Mouse (Mus musculus): ENCODE data around the gene Adarb2.

DNA sequence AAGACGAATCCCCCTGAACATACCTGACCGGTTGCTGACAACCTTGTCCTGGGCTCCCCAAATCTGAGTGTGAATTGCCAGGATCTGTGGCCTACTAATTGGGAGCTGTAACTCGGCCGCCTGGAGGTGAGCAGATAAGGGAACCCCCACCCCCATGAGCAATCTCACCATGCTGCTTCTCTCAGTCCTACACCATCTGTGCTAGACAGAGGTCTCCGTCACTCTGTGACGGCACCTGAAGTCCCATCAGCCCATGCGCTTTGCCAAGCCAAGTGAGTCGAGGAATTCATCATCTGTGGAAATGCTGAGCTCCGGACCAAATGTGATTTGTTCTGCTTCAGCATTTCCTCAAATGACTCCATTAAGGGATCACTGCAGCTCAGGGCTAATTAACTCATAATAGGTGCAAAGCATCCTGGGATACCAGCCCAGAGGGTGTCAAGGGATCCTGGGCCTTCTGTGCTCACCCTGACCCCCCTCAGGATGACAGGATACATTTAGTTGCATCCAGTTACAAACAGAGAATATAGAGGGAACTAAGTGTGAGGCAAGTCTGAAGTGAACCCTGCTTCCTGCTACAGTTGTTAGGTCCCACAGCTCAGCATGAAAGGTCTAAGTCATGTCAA lies 462.1 kb downstream of the Adarb2 start:
- no peak for TF ChIP-seq POLR2A (IDR thresholded peaks at IDR 0.05; ENCODE audit: low read depth, low read length)
- no peak for TF ChIP-seq CTCF (IDR thresholded peaks at IDR 0.05; ENCODE audit: extremely low read depth, insufficient read length, insufficient replicate concordance, low read depth, low read length)
